Mouse (Mus musculus) urinary bladder, postnatal 25 days (tissue): ENCODE measurements around the gene Gm7879.

ENCODE experiments used
- DNase-seq: peaks from one replicate; pipeline ENCODE4 v3.0.0; 2022; ENCODE audit warnings: low spot score

Gm7879 gene

DNA sequence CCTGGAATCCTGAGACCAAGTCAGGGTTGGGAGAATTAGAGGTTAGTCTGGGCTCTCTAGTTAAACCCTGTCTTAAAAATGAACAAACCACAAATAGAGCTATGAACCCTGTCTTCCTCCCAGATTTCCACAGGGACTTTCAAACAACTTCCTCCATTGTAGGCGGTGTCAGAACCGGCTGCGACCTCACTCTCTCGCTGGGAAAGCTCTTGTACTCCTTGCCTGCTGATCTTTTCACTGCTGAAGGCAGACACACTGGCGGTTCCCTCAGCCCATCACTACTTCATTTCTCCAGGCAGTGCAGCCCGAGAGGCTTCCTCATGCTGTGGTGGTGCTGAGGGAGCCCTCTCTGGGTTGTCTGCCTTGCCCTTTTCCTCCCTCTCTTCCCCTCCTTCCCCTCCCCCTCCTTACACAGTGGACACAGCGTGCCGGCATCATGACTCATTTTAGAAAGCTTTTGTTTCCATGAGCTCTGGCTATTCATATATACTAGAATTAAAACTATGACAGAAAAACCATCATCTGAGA, 35.9 kb downstream of the Gm7879 start:
- DNase-seq = peak; percentile 54

- DNase-seq = no peak
Observed at GRCm38 (mm10) chr5:43953241-43953640, 40.3 kb downstream of the Gm7879 start.

GRCm38 (mm10) chr5:43959884-43960440, 47.0 kb downstream of the Gm7879 start:
- DNase-seq = no peak

GRCm38 (mm10) chr5:43961056-43961455, 48.1 kb downstream of the Gm7879 start:
- no peak for DNase-seq
